Mouse (Mus musculus): ENCODE data around the gene 0610030E20Rik.

The 0610030E20Rik gene

DNA sequence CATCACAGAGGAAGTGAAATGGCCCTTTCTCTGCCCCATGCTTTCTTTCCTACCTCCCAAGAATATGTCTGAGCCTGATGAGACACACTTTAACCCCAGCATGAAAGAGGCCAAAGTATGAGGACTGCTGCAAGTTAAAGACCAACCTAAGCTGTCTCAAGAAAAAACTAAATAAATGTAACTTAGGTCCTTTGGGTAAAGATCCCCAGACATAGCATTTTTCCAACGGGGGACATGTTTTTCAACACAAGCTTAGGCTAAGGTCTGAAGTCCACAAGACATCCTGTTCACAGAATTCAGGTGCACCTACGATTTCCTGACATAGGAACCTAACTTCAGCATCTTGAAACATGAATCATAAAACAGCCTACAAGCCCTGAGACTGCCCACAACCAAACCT is 3.1 kb downstream of the 0610030E20Rik start:
- DNase-seq, result no peak

- no peak for DNase-seq
Observed at GRCm38 (mm10) chr6:72352636-72353405, 5.7 kb downstream of the 0610030E20Rik start.

DNA sequence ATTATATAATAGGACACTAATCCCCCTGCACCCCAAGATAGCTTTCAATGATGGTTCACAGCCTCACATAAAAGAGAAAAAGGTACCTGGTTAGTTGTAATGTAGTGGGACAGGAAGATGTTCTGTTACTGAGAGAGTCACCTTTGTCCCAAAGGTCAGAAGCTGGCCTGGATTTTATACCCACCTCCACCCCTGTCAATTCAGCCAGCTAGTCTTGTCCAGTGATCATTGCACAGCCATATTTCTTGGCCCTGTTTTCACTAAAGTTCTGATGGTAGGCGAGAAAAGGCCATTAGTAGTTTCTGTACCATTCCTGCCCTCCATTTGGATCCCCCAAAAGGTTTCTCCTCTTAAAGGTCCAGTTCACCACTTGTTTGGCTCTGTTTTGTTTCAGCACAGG is 6.9 kb downstream of the 0610030E20Rik start:
- DNase-seq, result no peak

DNA sequence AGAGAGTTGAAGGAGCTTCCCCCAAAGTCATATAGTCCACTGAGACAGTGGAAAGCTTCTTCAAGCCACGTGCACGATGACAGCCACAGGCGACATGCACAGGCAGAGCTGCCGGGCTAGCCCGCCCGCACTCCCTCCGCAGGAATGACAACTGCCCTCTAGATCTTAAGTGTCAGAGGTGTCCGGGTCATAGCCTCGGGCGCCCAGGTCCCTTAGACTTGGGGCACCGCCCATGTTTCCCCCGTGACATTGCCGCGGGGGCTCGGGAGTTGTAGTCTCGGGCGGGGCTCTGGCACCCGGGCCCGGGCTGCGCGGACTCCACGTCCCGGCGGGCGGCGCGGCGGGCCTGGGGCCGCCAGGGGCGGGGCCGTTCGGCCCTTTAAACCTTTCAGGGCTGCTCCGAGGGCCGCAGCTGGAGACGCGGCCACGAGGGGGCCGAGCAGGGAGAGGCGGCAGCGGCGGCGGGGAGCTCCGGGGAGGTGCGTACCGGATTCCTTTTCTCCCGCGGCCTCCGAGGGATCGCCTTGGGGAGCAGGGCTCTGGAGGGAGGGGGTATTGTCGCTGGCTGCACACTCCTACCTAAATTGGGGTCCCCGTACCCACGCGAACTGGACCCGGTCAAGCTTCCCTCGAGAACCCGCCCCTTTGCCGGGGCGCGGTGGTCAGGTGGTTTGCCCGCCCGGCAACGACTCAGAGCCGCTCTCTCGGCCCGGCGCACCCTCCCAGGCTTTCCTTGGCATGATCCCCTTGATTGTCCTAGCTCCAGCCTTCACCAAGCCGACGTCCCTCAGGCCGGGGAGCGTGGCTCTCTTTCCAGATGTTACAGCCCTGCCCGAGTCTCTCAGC is 8.2 kb downstream of the 0610030E20Rik start, which contains the start of gene Tmem150a:
Gene Tmem150a, plus strand, starts transcription at position 382 of the 846 bp plus-strand sequence.
- DNase-seq, result peak; percentile 55

DNA sequence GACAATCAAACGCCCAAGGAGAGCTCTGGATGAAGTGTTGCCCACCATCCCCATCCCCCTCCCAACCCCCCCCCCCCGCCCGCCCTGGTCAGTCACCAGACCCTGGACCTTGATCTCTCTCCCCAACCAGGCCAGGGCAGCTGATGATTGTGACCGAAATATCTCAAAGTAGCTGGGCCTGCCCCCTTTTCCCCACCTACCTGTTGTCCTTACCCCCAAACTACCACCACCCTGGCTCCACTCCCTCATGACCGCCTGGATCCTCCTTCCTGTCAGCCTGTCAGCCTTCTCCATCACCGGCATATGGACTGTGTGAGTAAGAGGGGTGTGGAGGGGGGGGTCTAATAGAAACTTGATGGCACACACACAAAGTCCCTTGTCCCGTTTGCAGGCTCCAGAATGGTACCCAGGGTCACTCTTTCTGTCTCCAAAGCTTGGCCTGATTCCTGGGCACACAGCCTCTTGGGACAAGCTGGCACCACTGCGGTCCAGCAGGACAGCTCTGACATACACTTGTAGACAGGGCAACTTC is 8.9 kb downstream of the 0610030E20Rik start:
- no peak for DNase-seq

- no peak for DNase-seq
Observed at GRCm38 (mm10) chr6:72357164-72358079, 10.3 kb downstream of the 0610030E20Rik start.

GRCm38 (mm10) chr6:72358086-72358764 is 11.1 kb downstream of the 0610030E20Rik start:
- DNase-seq, result no peak

GRCm38 (mm10) chr6:72359343-72359742 is 12.2 kb downstream of the 0610030E20Rik start:
- DNase-seq, result no peak

GRCm38 (mm10) chr6:72359891-72360598 is 12.9 kb downstream of the 0610030E20Rik start:
- no peak for DNase-seq

DNA sequence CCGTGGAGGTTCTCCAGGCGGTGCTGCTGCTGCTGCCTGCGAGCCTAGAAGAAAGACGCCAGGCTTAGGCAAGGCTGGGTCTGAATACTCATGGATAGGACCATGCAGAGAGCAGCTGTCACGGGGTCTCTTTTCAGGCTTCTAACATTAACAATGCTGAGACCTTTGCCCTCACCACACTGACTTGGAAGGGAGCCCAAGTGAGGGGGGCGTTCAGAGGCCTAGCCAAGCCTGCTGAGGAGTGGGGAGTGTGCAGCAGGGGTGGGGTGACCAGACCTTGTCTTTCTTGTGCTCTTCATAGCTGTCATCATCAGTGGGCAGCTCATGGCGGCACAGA is 13.4 kb downstream of the 0610030E20Rik start:
- DNase-seq, result no peak

DNA sequence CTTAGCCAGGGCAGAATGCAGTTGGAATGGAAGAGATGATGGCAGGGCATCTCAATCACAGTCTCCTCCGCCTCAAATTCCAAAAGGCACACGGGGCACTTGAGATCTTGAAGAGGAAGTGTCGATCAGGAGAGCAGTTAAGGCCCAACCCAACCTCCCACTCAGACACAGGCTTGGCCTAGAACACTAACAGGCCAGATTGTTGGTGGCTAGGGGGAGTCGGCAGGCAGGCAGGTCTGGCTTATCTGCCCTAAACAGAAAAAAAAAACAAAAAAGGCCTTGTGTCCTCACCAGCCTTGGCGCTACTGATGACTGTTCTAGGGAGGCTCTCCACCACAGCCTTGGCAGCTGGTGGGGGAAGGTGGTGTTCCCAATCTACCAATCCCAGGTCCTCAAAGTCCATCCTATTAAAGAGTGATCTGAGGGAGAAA is 14.0 kb downstream of the 0610030E20Rik start:
- DNase-seq, result no peak

DNA sequence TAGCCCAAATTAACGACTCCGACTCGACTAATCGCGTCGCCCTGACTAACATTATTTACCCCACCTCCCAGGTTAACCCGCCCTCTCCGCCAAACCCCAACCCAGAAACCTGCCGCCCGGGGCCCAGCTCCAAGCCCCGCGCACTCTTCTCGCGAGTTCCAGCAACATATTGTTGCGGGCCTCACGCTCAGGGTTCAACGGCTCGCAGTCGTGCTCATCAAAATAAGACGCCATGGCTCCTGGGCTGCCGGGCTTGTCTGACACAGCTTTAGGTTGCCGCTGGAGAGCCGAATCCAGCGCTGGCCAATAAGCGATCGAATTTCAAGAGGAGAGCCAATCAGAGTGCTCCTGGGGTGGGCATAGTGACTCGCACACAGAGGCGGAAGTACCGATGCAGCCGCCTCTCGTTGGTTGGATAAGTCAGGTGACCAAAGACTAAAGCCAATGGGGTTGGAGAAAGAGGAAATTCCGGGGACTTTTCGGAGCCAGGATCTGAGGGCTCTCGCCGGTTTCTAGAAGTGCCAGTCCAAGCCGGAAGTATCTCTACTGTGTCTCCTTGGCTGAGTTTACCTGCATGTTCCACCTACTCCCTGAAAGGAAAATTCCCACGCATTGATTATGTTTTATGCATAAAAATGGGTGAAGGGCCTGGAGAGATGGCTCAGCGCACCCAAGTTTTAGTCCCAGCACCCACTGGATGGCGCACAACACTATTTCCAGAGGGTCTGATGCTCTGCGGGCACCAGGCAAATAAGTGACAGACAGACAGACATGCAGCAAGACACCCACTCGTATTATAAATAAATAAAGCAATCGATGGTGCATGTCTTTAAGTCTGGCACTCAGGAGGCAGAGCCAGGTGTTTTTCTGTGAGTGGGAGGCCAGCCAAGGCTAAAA is 15.3 kb downstream of the 0610030E20Rik start:
- peak; percentile 95 for DNase-seq

DNA sequence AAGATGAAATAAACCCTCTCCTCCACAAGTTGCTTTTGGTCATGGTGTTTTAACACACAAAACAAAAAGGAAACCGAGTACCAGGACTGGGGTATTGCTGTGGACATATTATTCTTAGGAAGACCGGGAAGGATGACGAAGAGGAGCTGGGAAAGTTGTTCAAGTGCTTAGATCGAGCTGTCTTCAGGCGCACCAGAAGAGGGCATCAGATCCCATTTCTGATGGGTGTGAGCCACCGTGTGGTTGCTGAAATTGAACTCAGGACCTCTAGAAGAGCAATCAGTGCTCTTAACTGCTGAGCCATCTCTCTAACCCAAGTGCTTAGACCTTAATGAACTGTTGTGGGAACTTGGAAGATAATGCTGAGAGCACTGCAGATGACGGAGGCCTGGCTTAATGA is 16.9 kb downstream of the 0610030E20Rik start:
- DNase-seq, result no peak

GRCm38 (mm10) chr6:72364985-72365384 is 17.9 kb downstream of the 0610030E20Rik start:
- no peak for DNase-seq

- no peak for DNase-seq
Observed at GRCm38 (mm10) chr6:72366304-72366703, 19.2 kb downstream of the 0610030E20Rik start.

DNA sequence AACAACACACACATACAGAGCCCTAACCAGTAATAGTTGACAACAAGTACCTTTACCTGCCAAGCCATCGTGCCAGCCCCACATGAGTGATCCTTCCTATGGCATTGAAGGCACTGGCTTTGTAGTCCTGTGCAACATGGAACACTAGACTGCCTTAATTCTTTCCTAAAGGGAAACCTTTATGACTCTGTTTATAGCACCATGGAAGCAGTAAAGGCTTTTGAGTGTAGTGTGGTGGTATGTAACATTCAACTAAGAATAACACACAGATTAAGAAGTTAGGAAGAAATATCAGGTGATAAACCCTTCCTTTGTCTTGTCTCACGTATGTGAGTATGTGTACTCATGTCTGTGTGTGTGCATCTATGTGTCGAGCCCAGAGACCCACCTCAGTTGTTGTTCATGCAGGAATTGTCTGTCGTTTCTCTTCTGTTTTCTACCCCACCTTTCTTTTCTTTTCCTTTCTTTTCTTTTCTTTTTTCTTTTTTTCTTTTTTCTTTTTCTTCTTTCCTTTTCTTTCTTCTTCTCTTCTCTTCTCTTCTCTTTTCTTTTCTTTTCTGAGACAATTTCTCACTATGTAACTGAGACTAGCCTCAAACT is 19.8 kb downstream of the 0610030E20Rik start, which contains the start of gene Rnf181:
Gene Rnf181, minus strand, starts transcription at position 113 of the 600 bp plus-strand sequence.
- no peak for DNase-seq

DNA sequence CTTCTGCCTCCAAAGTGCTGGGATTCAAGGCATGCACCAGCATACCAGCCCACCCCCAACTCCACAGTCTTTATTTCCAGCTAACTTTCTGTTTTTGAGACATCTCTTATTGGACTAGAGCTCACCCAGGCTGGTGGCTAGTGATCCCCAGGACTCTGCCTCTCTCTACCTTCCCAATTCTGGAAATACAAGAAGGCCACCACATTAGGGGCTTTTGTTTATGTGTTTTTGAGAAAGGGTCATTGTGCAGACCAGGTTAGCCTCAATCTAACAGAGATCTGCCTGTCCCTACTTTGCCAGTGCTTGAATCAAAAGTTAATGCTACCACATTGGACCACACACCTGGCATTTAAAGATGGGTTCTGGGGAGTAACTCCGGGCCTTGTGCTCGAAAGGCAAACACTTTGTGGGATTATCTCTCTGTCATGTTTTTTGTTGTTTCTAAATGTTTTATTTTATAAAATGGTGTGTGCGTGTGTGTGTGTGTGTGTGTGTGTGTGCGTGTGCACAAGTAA is 20.4 kb downstream of the 0610030E20Rik start:
- no peak for DNase-seq

DNA sequence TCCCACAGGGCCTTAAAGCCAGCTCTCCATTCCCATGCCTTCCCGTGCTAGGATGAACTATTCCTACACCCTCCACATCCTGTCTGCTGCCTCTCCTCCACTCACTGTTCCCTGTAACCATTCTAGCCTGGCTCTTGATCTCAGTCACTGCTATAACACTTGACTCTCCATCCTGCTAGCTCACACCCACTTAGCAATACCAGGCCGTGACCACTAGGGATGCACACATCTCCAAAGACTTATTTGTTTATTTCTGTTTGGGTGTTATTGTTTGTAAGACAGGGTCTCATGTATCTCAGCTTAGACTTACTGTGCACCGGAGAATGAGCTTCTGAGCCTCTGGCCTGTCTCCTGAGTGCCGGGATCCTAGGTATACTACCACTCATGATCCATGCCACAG is 22.4 kb downstream of the 0610030E20Rik start:
- DNase-seq, result no peak

GRCm38 (mm10) chr6:72370091-72370490 is 23.0 kb downstream of the 0610030E20Rik start:
- no peak for DNase-seq

Measured in thymus, postnatal 14 days (tissue).